Mouse (Mus musculus) limb, embryonic 14.5 days (tissue): ENCODE data around the gene Emilin2. TPM values are rescaled to one million over a fixed set of nuclear protein-coding genes. Genes with fewer than 3 reads are reported as not detected.

Source experiments
- ATAC-seq: fragments of 200-750 bp; cut with Nextera tagmentation; 2 replicates; pipeline ENCODE4 v1.8.0; 2017; ENCODE audit warnings: low read depth, moderate number of reproducible peaks, moderate TSS enrichment; ENCODE audit not compliant: low FRiP score
- DNase-seq: peaks from one replicate; pipeline ENCODE4 v3.0.0-alpha.2; 2015; ENCODE audit warnings: low spot score
- H3K27ac ChIP-seq: fragments of 300-500 bp; sonication (generic); replicated peaks from 2 replicates; pipeline ENCODE4 v1.5.1; 2014; ENCODE audit warnings: low read depth, mild to moderate bottlenecking, low read length, moderate library complexity, mixed read lengths
- H3K27me3 ChIP-seq: fragments of 300-500 bp; sonication (generic); 2 replicates; pipeline ENCODE4 v1.6.1; 2014; ENCODE audit warnings: low read length, mixed read lengths; ENCODE audit not compliant: control insufficient read depth, insufficient read depth
- H3K36me3 ChIP-seq: fragments of 300-500 bp; sonication (generic); 2 replicates; pipeline ENCODE4 v1.6.1; 2014; ENCODE audit warnings: mild to moderate bottlenecking, low read length, moderate library complexity, mixed read lengths; ENCODE audit not compliant: control insufficient read depth, insufficient read depth
- H3K4me1 ChIP-seq: fragments of 300-500 bp; sonication (generic); 2 replicates; pipeline ENCODE4 v1.6.1; 2014; ENCODE audit warnings: antibody characterized with exemption, low read length, mixed read lengths; ENCODE audit not compliant: control insufficient read depth, insufficient read depth
- H3K4me2 ChIP-seq: fragments of 300-500 bp; sonication (generic); replicated peaks from 2 replicates; pipeline ENCODE4 v1.6.1; 2014; ENCODE audit warnings: low read depth, mild to moderate bottlenecking, low read length, moderate library complexity; ENCODE audit not compliant: severe bottlenecking
- H3K4me3 ChIP-seq: fragments of 300-500 bp; sonication (generic); replicated peaks from 2 replicates; pipeline ENCODE4 v1.5.1; 2014; ENCODE audit warnings: low read length
- H3K9ac ChIP-seq: fragments of 300-500 bp; sonication (generic); 2 replicates; pipeline ENCODE4 v1.6.1; 2014; ENCODE audit warnings: mild to moderate bottlenecking, low read depth, low read length, moderate library complexity; ENCODE audit not compliant: severe bottlenecking
- H3K9me3 ChIP-seq: fragments of 300-500 bp; sonication (generic); 2 replicates; pipeline ENCODE4 v1.6.1; 2016; ENCODE audit warnings: low read length; ENCODE audit not compliant: control insufficient read depth
- POLR2A ChIP-seq: fragments of 200-500 bp; IDR thresholded peaks from 2 replicates; pipeline ENCODE4 v1.8.0; 2012; ENCODE audit warnings: inconsistent platforms, mild to moderate bottlenecking, moderate library complexity, borderline replicate concordance; ENCODE audit not compliant: insufficient read depth, insufficient read length; ENCODE audit errors: extremely low read depth
- WGBS: fragments of 180-500 bp; shearing (Covaris S2); extraction: QIAGEN DNeasy Blood & Tissue Kit; methylation state at CpG from one replicate; pipeline ENCODE4 v1.1.7; 2014; 5-methylcytosine and 5-hydroxymethylcytosine counted together
- polyA plus RNA-seq, 2 experiments: library from polyadenylated mRNA; depleted of rRNA in 1 of 2; stranded (reverse) in 1 of 2; unstranded in 1 of 2; fragments of >200 nt; fragmentation: Nextera tagmentation in 1 of 2; extraction: Ambion mirVana in 1 of 2; gene quantifications; 2 replicates each; pipeline versions ENCODE4 v1.2.1 to v1.2.3; 2012 to 2014

Emilin2 gene
- polyA plus RNA-seq, 2 experiments: 22.7 to 30.0 TPM

- H3K27ac ChIP-seq: no peak overlapping the region
- no peak overlapping the region for H3K4me2 ChIP-seq
- H3K4me3 ChIP-seq: no peak overlapping the region
- H3K27me3 ChIP-seq: no peaks in the 10 kb centered on the region
- TF ChIP-seq POLR2A: no peak
- DNase-seq (no peak), ATAC-seq (no peak)
- no peaks in the 10 kb centered on the region for H3K36me3 ChIP-seq
- H3K9ac ChIP-seq: no peak overlapping the region
- 86% methylated on average over 8 of the region's 8 CpGs for WGBS
- no peaks in the 10 kb centered on the region for H3K4me1 ChIP-seq
- H3K9me3 ChIP-seq: no peaks in the 10 kb centered on the region
Measured at GRCm38 (mm10) chr17:71267374-71267773, 44.4 kb downstream of the Emilin2 start.

- ATAC-seq: no peak
- no peak for DNase-seq
- no peak for TF ChIP-seq POLR2A
Measured at GRCm38 (mm10) chr17:71265336-71266051, 46.3 kb downstream of the Emilin2 start.

GRCm38 (mm10) chr17:71264739-71265138 lies 47.0 kb downstream of the Emilin2 start:
- Histone ChIP-seq H3K4me1 (no peaks in the 10 kb centered on the region), H3K27me3 (no peaks in the 10 kb centered on the region), H3K27ac (no peak overlapping the region), H3K9me3 (no peaks in the 10 kb centered on the region), H3K36me3 (no peaks in the 10 kb centered on the region), H3K4me2 (no peak overlapping the region), H3K4me3 (no peak overlapping the region), H3K9ac (no peak overlapping the region)
- no peak for TF ChIP-seq POLR2A
- 86% methylated on average over 4 of the region's 4 CpGs for WGBS
- no peak for ATAC-seq
- DNase-seq: no peak

More at GRCm38 (mm10) chr17:71265336-71266051, 46.3 kb downstream of the Emilin2 start:
- no peak overlapping the region for H3K9ac ChIP-seq
- no peaks in the 10 kb centered on the region for H3K36me3 ChIP-seq
- WGBS: 66% methylated on average over 5 of the region's 5 CpGs
- no peaks in the 10 kb centered on the region for H3K4me1 ChIP-seq
- no peak overlapping the region for H3K27ac ChIP-seq
- H3K4me2 ChIP-seq: no peak overlapping the region
- H3K27me3 ChIP-seq: no peaks in the 10 kb centered on the region
- H3K9me3 ChIP-seq: no peaks in the 10 kb centered on the region
- no peak overlapping the region for H3K4me3 ChIP-seq

- 92% methylated on average over 6 of the region's 6 CpGs for WGBS
Measured at GRCm38 (mm10) chr17:71263136-71263535, 48.6 kb downstream of the Emilin2 start.

GRCm38 (mm10) chr17:71260658-71261057 lies 51.1 kb downstream of the Emilin2 start:
- H3K9ac ChIP-seq: no peak overlapping the region
- no peaks in the 10 kb centered on the region for H3K4me1 ChIP-seq
- H3K27me3 ChIP-seq: no peaks in the 10 kb centered on the region
- H3K9me3 ChIP-seq: no peaks in the 10 kb centered on the region
- 45% methylated on average over 3 of the region's 3 CpGs for WGBS
- H3K27ac ChIP-seq: no peak overlapping the region
- ATAC-seq (no peak), DNase-seq (no peak)
- no peak overlapping the region for H3K4me2 ChIP-seq
- H3K36me3 ChIP-seq: no peaks in the 10 kb centered on the region
- no peak for TF ChIP-seq POLR2A
- H3K4me3 ChIP-seq: no peak overlapping the region

More at GRCm38 (mm10) chr17:71263136-71263535, 48.6 kb downstream of the Emilin2 start:
- no peak for DNase-seq
- H3K4me1 ChIP-seq: no peaks in the 10 kb centered on the region
- H3K4me2 ChIP-seq: no peak overlapping the region
- no peaks in the 10 kb centered on the region for H3K36me3 ChIP-seq
- H3K9me3 ChIP-seq: no peaks in the 10 kb centered on the region
- H3K27me3 ChIP-seq: no peaks in the 10 kb centered on the region
- no peak for ATAC-seq
- H3K9ac ChIP-seq: no peak overlapping the region
- TF ChIP-seq POLR2A: no peak
- H3K4me3 ChIP-seq: no peak overlapping the region
- no peak overlapping the region for H3K27ac ChIP-seq
